Mouse (Mus musculus) heart, adult 2 months (tissue): ENCODE measurements around the gene Stk11.

ENCODE experiments used
- CTCF ChIP-seq: fragments of 200-600 bp; IDR thresholded peaks from 2 replicates; pipeline ENCODE4 v1.8.1; 2022; ENCODE audit warnings: antibody characterized with exemption, mild to moderate bottlenecking, moderate library complexity
- EP300 ChIP-seq: fragments of 200-500 bp; IDR thresholded peaks from 2 replicates; pipeline ENCODE4 v1.6.1; 2011; ENCODE audit warnings: low read depth, low read length, control low read depth; ENCODE audit not compliant: insufficient read depth

- TF ChIP-seq EP300 (no peak), CTCF (no peak)
Observed at GRCm38 (mm10) chr10:80092690-80093089, 22.9 kb upstream of the Stk11 start.
